Mouse (Mus musculus) C2C12 (cell line): ENCODE results near the gene Ahdc1.

Source experiments
- CEBPB ChIP-seq: IDR thresholded peaks from one replicate; pipeline ENCODE4 v1.6.1; 2011; ENCODE audit warnings: low read depth, mild to moderate bottlenecking, control low read depth, moderate library complexity
- CTCF ChIP-seq: IDR thresholded peaks from one replicate; pipeline ENCODE4 v1.5.1; 2011; ENCODE audit not compliant: control insufficient read depth, insufficient read depth, insufficient read length
- MAX ChIP-seq: IDR thresholded peaks from one replicate; pipeline ENCODE4 v1.6.1; 2011; ENCODE audit warnings: mild to moderate bottlenecking, control low read depth
- USF1 ChIP-seq: IDR thresholded peaks from one replicate; pipeline ENCODE4 v1.6.1; 2011; ENCODE audit warnings: low read depth, mild to moderate bottlenecking, control low read depth, moderate library complexity

- TF ChIP-seq CTCF: no peak
- TF ChIP-seq MAX: no peak
- TF ChIP-seq CEBPB: no peak
- TF ChIP-seq USF1: no peak
Measured at GRCm38 (mm10) chr4:133070821-133071372, 59.8 kb downstream of the Ahdc1 start.
